Mouse (Mus musculus) heart, postnatal 4 days (tissue): ENCODE results near the gene Gja8. TPM values are rescaled to one million over a fixed set of nuclear protein-coding genes. Genes with fewer than 3 reads are reported as not detected.

Source experiments
- DNase-seq: peaks from one replicate; pipeline ENCODE4 v3.0.0; 2021
- total RNA-seq, 2 experiments: library from RNA; stranded (reverse); gene quantifications; 2 replicates each; pipeline ENCODE4 v1.2.3; 2021

The Gja8 gene
- not detected for total RNA-seq

- no peak for DNase-seq
Observed at GRCm38 (mm10) chr3:96925920-96926319, at the start of gene Gja8. Gene Gja8 (minus strand): TSS chr3:96926020.

- DNase-seq: no peak
Observed at GRCm38 (mm10) chr3:96974467-96974866, 48.6 kb upstream of the Gja8 start.

- peak; percentile 13 for DNase-seq
Observed at GRCm38 (mm10) chr3:96970986-96971385, 45.2 kb upstream of the Gja8 start.

GRCm38 (mm10) chr3:96963088-96964034, 37.5 kb upstream of the Gja8 start:
- no peak for DNase-seq

- DNase-seq: no peak
Observed at GRCm38 (mm10) chr3:96960597-96960996, 34.8 kb upstream of the Gja8 start.

- peak; percentile 58 for DNase-seq
Observed at GRCm38 (mm10) chr3:96953489-96954233, 27.8 kb upstream of the Gja8 start.

GRCm38 (mm10) chr3:96942706-96943105, 16.9 kb upstream of the Gja8 start:
- no peak for DNase-seq

- DNase-seq: peak; percentile 94
Observed at GRCm38 (mm10) chr3:96938738-96939137, 12.9 kb upstream of the Gja8 start.

- DNase-seq: no peak
Observed at GRCm38 (mm10) chr3:96937606-96938005, 11.8 kb upstream of the Gja8 start.

- DNase-seq: no peak
Observed at GRCm38 (mm10) chr3:96936241-96936640, 10.4 kb upstream of the Gja8 start.

- DNase-seq: no peak
Observed at GRCm38 (mm10) chr3:96931261-96931681, 5.5 kb upstream of the Gja8 start.

GRCm38 (mm10) chr3:96924631-96925030, 1.2 kb downstream of the Gja8 start:
- DNase-seq: no peak

- no peak for DNase-seq
Observed at GRCm38 (mm10) chr3:96920991-96921390, 4.8 kb downstream of the Gja8 start.

- DNase-seq: no peak
Observed at GRCm38 (mm10) chr3:96905592-96905991, 20.2 kb downstream of the Gja8 start.

- peak; percentile 96 for DNase-seq
Observed at GRCm38 (mm10) chr3:96904851-96905541, 20.8 kb downstream of the Gja8 start, which contains the start of gene Gpr89. Gene Gpr89 (minus strand): TSS chr3:96905346.

- no peak for DNase-seq
Observed at GRCm38 (mm10) chr3:96904393-96904792, 21.4 kb downstream of the Gja8 start, which contains the start of gene Gja5. Gene Gja5 (plus strand): TSS chr3:96904693.

GRCm38 (mm10) chr3:96902336-96902999, 23.4 kb downstream of the Gja8 start:
- no peak for DNase-seq

GRCm38 (mm10) chr3:96883690-96884089, 42.1 kb downstream of the Gja8 start:
- no peak for DNase-seq

GRCm38 (mm10) chr3:96882061-96882849, 43.6 kb downstream of the Gja8 start:
- no peak for DNase-seq

GRCm38 (mm10) chr3:96881557-96881956, 44.3 kb downstream of the Gja8 start:
- no peak for DNase-seq

GRCm38 (mm10) chr3:96880385-96880784, 45.4 kb downstream of the Gja8 start:
- DNase-seq: no peak
